Mouse (Mus musculus) thymus, postnatal 36 days (tissue): Measurements from ENCODE around the gene 1600002K03Rik.
A peak's percentile ranks its signal among the peaks of the same experiment; 100 is the strongest.

Source experiments
- DNase-seq, 2 experiments: peaks; one replicate each; pipeline ENCODE4 v3.0.0; 2022; ENCODE audit warnings: mixed read lengths in 2 of 2

1600002K03Rik gene

GRCm38 (mm10) chr10:80168038-80168661, 4.6 kb upstream of the 1600002K03Rik start:
- DNase-seq = peak; percentile 86 to 89

DNA sequence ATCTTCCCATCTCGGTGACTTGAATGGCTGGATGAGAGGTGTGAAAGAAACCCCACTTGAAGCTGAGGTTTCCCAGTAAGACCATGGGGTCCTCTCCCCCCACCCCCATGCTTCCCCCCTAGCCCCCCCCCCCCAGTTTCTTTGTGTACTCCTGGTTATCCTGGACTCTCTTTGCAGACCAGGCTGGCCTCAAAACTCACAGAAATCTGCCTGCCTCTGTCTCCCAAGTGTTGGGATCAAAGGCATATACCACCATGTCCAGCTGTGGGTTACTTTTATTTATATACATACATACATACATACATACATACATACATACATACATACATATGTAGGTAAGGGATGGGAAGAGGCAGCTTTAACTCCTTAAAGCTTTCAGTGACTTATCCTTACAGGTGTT, 3.7 kb upstream of the 1600002K03Rik start:
- no peak for DNase-seq

DNA sequence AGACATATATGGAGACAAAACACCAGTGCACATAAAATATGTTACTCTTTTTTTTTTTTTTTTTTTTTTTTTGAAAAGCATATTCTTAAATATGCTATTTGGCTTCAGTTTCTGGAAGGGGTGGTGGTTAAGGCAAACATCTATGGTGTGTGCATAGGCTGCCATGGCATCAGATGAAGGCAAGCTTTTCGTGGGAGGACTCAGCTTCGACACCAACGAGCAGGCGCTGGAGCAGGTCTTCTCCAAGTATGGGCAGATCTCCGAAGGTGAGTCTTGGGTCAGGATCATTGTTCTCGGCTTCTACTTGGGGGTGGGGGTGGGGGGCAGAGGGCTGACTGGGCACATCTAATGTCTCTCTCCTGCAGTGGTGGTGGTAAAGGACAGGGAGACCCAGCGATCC, 3.1 kb upstream of the 1600002K03Rik start:
- DNase-seq = no peak

- DNase-seq = peak in 1 of 2 experiments; percentile 37
These were observed 2.7 kb upstream of the 1600002K03Rik start for GRCm38 (mm10) chr10:80170052-80170451.

- no peak for DNase-seq
These were observed 2.1 kb upstream of the 1600002K03Rik start for GRCm38 (mm10) chr10:80170601-80171021.

DNA sequence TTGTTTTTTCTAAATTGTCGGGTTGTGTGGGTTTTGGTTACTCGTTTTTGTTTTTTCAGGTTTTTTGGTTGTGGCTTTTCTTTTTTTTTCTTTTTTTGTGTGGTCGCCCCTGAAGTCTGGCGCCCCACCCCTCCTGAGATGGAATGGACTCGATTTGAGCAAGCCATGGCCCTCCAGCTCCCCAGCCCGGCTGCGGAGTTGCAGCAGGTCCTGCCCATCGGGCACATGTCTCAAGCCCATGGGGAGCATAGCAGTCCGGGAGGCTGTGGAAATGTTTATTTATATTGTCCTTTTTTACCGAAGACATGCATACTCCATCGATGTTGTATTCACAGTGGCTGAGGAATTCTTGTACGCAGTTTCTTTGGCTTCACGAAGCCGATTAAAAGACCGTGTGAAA, 1.5 kb upstream of the 1600002K03Rik start:
- no peak for DNase-seq

GRCm38 (mm10) chr10:80171760-80172526, 801 bp upstream of the 1600002K03Rik start:
- DNase-seq = peak in 1 of 2 experiments; percentile 51

GRCm38 (mm10) chr10:80173358-80173757, 614 bp downstream of the 1600002K03Rik start:
- no peak for DNase-seq

- no peak for DNase-seq
These were observed 1.4 kb downstream of the 1600002K03Rik start for GRCm38 (mm10) chr10:80173955-80174640.

- peak; percentile 49 to 61 for DNase-seq
These were observed 2.0 kb downstream of the 1600002K03Rik start for GRCm38 (mm10) chr10:80174705-80175104.

DNA sequence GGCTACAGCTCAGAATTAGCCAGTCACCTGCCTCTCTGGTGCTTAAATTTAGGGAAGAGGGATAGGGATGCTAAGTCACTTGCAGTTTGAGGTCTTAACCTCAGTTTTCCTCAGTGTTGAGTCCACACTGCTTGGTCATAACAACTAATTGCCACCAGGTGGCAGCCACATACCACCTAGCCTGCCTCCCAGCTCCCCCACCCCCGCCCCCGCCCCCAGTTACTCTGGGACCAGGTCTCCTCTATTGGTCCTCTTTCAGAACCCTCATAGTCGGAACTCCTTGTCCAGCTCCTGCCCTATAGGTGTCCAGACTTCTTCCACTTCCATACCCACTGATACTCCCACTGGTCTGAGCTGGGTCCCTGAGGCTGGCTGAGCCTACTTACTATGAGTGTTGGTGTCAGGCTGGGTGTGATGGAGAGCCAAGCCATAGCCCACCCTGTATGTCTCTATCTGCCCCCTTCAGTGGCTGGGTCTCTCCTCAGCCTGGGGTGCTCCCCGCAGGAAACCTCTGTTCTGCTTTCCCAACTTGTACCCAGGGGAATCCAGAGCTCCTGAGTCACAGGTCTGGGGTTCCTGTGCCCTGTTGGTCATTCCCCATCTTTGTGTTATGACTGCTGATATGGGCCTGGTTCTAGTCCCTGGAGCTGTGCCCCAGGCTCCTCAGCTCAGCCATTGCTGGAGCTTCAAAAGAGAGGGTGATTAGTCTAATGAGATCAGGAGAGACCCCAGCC, 3.0 kb downstream of the 1600002K03Rik start:
- DNase-seq = no peak

GRCm38 (mm10) chr10:80176270-80176834, 3.6 kb downstream of the 1600002K03Rik start:
- DNase-seq = no peak

DNA sequence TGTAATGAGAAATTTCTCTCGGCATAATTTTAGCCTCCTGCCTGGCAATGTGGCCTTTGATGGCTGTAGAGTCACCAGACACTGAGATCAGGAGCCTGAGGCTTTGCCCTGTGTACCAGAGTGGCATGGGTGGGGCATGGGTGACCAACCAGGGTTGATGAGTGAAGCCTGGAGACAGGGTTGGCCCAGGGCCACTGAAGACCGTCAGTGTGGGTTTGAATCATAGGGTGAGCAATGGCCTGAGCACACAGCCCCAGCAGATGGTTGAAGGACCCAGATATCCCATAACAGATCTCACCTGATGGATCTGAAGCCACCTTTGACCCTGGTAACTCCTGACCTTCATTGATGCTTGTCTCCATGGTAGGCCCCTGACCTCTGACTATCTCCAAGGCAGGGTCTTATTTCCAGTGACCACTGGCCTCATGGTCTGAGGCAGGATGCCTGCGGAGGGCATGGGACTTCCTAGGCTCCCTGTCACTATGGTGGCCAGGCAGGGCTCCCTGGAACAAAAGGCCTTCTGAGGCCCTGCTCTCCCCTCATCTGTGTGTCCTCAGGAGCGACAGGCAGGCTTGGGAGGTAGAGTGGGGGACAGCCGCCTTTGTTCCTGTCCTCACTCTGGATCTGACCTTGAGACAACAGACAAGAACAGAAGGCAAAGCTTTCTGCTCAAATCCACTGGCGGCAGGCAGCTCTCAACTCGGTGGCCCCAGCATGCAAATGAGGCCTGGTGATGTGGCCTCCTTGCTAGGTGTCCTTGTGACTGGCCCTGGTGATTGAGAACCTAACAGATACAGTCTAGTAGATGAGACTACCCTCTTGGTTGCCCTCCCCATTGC, 4.9 kb downstream of the 1600002K03Rik start:
- DNase-seq = no peak

DNA sequence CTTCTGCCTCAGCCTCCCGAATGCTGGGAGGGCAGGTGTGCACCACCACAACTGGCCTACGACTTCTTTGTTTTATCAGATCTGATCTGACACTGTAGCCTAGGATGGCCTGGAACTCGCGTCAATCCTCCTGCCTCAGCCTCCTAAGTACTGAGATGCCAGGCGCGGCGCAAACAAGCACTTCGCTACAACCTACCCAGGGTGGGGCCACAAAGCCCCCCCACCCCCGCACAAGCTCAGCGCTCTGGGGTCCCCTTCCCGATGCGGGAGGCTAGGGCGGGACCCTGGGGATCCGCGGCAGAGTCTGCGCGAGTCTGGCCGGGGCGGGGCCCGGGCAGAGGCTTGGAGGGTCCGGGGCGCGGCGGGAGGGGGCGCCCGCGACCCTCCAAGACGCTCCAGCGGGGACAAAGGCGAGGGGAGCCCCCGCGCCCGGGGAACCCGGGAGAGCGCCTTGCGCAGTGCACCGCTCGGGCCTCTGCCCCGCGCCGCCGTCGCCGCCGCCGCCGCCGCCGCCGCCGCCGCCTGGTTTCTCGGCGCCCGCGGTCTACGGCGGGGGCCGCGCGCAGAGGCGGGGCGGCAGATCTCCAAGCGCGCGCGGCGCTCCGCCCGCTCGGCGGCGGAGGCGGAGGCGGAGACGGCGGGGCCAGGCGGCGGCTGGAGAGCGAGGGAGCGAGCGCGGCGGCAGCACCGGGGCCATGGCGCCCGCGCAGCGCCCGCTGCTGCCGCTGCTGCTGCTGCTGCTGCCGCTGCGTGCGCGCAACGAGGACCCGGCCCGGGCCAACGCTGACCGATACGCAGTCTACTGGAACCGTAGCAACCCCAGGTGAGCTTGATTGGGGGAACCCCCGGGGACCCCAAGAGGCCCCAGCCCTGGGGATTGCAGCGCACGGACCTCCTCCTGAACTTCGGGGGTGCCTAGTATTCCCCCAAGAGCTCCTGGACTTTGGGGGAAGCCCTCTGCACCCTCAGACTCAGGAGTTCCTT, 6.6 kb downstream of the 1600002K03Rik start, which contains the start of gene Efna2:
Gene Efna2, plus strand, starts transcription at position 415 of the 984 bp plus-strand sequence.
- DNase-seq = peak in 1 of 2 experiments; percentile 52

- DNase-seq = no peak
These were observed 7.5 kb downstream of the 1600002K03Rik start for GRCm38 (mm10) chr10:80180288-80180687.

GRCm38 (mm10) chr10:80180823-80181222, 8.1 kb downstream of the 1600002K03Rik start:
- DNase-seq = no peak

- DNase-seq = no peak
These were observed 9.8 kb downstream of the 1600002K03Rik start for GRCm38 (mm10) chr10:80182547-80182946.

DNA sequence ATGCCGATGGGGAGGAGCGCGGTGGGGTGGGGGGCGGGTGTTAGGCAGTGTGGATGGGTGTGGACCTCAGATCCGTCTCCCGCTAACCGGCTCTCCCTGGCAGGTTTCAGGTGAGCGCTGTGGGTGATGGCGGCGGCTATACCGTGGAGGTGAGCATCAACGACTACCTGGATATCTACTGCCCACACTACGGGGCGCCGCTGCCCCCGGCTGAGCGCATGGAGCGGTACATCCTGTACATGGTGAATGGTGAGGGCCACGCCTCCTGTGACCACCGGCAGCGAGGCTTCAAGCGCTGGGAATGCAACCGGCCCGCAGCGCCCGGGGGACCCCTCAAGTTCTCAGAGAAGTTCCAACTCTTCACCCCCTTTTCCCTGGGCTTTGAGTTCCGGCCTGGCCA, 13.9 kb downstream of the 1600002K03Rik start:
- no peak for DNase-seq

- DNase-seq = no peak
These were observed 15.0 kb downstream of the 1600002K03Rik start for GRCm38 (mm10) chr10:80187739-80188138.

- no peak for DNase-seq
These were observed 15.8 kb downstream of the 1600002K03Rik start for GRCm38 (mm10) chr10:80188453-80189024.
